Mouse (Mus musculus): ENCODE measurements around the gene Rad9b. TPM values are rescaled to one million over a fixed set of nuclear protein-coding genes. Genes with fewer than 3 reads are reported as not detected.
A peak's percentile ranks its signal among the peaks of the same experiment; 100 is the strongest.

Gene Rad9b
- polyA plus RNA-seq, 1 experiment from 2014 or later = 6.9 TPM

- peak; percentile 96 for DNase-seq (ENCODE audit: low spot score)
- ATAC-seq = peak; percentile 88
- peaks cover 25% of the 10 kb centered on the region; the same call in 1 of the 2 replicates for H3K4me1 ChIP-seq (ENCODE audit: insufficient read depth, low read depth, low read length)
- under 1% methylated on average over 76 of the region's 114 CpGs for WGBS
- no peaks in the 10 kb centered on the region for H3K9me3 ChIP-seq (ENCODE audit: low read length)
- peak within 1 kb of the TSS; percentile 97 for H3K4me3 ChIP-seq (ENCODE audit: low read depth, low read length)
- peak within 1 kb of the TSS; percentile 95 for H3K4me2 ChIP-seq (replicated peaks; ENCODE audit: low read depth, low read length)
- H3K27me3 ChIP-seq (replicated peaks; ENCODE audit: insufficient read depth, low read length) = no peaks in the 10 kb centered on the region
- H3K36me3 ChIP-seq (ENCODE audit: insufficient read depth, low read length) = no peaks in the 10 kb centered on the region
- peak within 1 kb of the TSS; percentile 82 for H3K27ac ChIP-seq (ENCODE audit: low read length)
- TF ChIP-seq EP300 (IDR thresholded peaks at IDR 0.05) = no peak
- TF ChIP-seq CTCF (IDR thresholded peaks at IDR 0.05) = no peak
- H3K9ac ChIP-seq (replicated peaks; ENCODE audit: low read depth) = peak within 1 kb of the TSS; percentile 89
Measured at GRCm38 (mm10) chr5:122284183-122285028, 69.6 kb downstream of the Rad9b start, which contains the start of gene Pptc7. Pptc7 (plus strand) TSS chr5:122284365.

- Histone ChIP-seq H3K9ac (replicated peaks; ENCODE audit: low read depth) (no peak overlapping the region), H3K36me3 (ENCODE audit: insufficient read depth, low read length) (no peaks in the 10 kb centered on the region), H3K4me2 (replicated peaks; ENCODE audit: low read depth, low read length) (peak overlapping the region; percentile 95), H3K9me3 (ENCODE audit: low read length) (no peaks in the 10 kb centered on the region), H3K27ac (ENCODE audit: low read length) (no peak overlapping the region), H3K4me1 (ENCODE audit: insufficient read depth, low read depth, low read length) (peaks cover 25% of the 10 kb centered on the region; the same call in 1 of the 2 replicates), H3K4me3 (ENCODE audit: low read depth, low read length) (peak overlapping the region; percentile 97; the same call in 1 of the 2 replicates), H3K27me3 (replicated peaks; ENCODE audit: insufficient read depth, low read length) (no peaks in the 10 kb centered on the region)
- DNase-seq (ENCODE audit: low spot score) = no peak
- no peak for TF ChIP-seq CTCF (IDR thresholded peaks at IDR 0.05)
- WGBS = 19% methylated on average over 2 of the region's 2 CpGs
- no peak for ATAC-seq
Measured at GRCm38 (mm10) chr5:122283828-122284182, 70.2 kb downstream of the Rad9b start.

- Histone ChIP-seq H3K4me3 (ENCODE audit: low read depth, low read length) (peak overlapping the region; percentile 9; the same call in 1 of the 2 replicates), H3K9ac (replicated peaks; ENCODE audit: low read depth) (no peak overlapping the region), H3K4me1 (ENCODE audit: insufficient read depth, low read depth, low read length) (peaks cover 21% of the 10 kb centered on the region; the same call in 1 of the 2 replicates), H3K27me3 (replicated peaks; ENCODE audit: insufficient read depth, low read length) (no peaks in the 10 kb centered on the region), H3K27ac (ENCODE audit: low read length) (peak overlapping the region; percentile 81), H3K9me3 (ENCODE audit: low read length) (no peaks in the 10 kb centered on the region), H3K4me2 (replicated peaks; ENCODE audit: low read depth, low read length) (peak overlapping the region; percentile 46), H3K36me3 (ENCODE audit: insufficient read depth, low read length) (no peaks in the 10 kb centered on the region)
- TF ChIP-seq EP300 (IDR thresholded peaks at IDR 0.05) = peak; percentile 14
- no peak for TF ChIP-seq CTCF (IDR thresholded peaks at IDR 0.05)
- DNase-seq (ENCODE audit: low spot score) (no peak), ATAC-seq (no peak)
- 10% methylated on average over 19 of the region's 19 CpGs for WGBS
Measured at GRCm38 (mm10) chr5:122280827-122281462, 73.1 kb downstream of the Rad9b start.

DNA sequence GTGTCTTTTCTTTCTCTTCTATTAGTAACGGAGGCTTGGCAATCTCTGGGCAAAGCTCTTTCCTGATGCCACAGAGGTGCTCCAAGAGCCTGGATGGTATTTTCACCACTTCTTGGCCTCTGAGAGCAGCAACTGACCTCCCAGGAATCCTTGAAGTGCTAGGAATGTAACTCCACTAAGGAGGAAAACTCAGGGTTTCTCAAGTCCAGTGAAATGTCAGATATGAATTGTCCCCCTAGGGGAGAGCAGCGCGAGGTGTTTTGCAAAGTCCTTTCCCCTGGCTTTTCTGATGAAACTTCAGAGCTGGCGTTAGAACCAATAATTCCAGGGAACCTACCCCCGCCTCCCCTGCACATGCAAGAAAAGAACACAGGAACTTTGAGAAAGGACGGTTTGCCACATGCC is 73.6 kb downstream of the Rad9b start:
- H3K4me1 ChIP-seq (ENCODE audit: insufficient read depth, low read depth, low read length) = peaks cover 16% of the 10 kb centered on the region; the same call in 1 of the 2 replicates
- peak overlapping the region; percentile 9; the same call in 1 of the 2 replicates for H3K4me3 ChIP-seq (ENCODE audit: low read depth, low read length)
- peak; percentile 90 for DNase-seq (ENCODE audit: low spot score)
- H3K36me3 ChIP-seq (ENCODE audit: insufficient read depth, low read length) = no peaks in the 10 kb centered on the region
- peak overlapping the region; percentile 46 for H3K4me2 ChIP-seq (replicated peaks; ENCODE audit: low read depth, low read length)
- no peaks in the 10 kb centered on the region for H3K9me3 ChIP-seq (ENCODE audit: low read length)
- peak; percentile 85 for TF ChIP-seq EP300 (IDR thresholded peaks at IDR 0.05)
- TF ChIP-seq CTCF (IDR thresholded peaks at IDR 0.05) = peak; percentile 54
- no peaks in the 10 kb centered on the region for H3K27me3 ChIP-seq (replicated peaks; ENCODE audit: insufficient read depth, low read length)
- H3K27ac ChIP-seq (ENCODE audit: low read length) = peak overlapping the region; percentile 81
- ATAC-seq = peak; percentile 61
- WGBS = 19% methylated on average over 6 of the region's 6 CpGs
- no peak overlapping the region for H3K9ac ChIP-seq (replicated peaks; ENCODE audit: low read depth)

- Histone ChIP-seq H3K9me3 (ENCODE audit: low read length) (no peaks in the 10 kb centered on the region), H3K4me1 (ENCODE audit: insufficient read depth, low read depth, low read length) (peaks cover 15% of the 10 kb centered on the region; the same call in 1 of the 2 replicates), H3K4me2 (replicated peaks; ENCODE audit: low read depth, low read length) (peak overlapping the region; percentile 46), H3K27ac (ENCODE audit: low read length) (peak overlapping the region; percentile 81), H3K27me3 (replicated peaks; ENCODE audit: insufficient read depth, low read length) (no peaks in the 10 kb centered on the region), H3K4me3 (ENCODE audit: low read depth, low read length) (no peak overlapping the region), H3K36me3 (ENCODE audit: insufficient read depth, low read length) (no peaks in the 10 kb centered on the region), H3K9ac (replicated peaks; ENCODE audit: low read depth) (no peak overlapping the region)
- ATAC-seq (peak; percentile 40), DNase-seq (ENCODE audit: low spot score) (peak; percentile 79)
- no peak for TF ChIP-seq EP300 (IDR thresholded peaks at IDR 0.05)
- no peak for TF ChIP-seq CTCF (IDR thresholded peaks at IDR 0.05)
- 49% methylated on average over 12 of the region's 12 CpGs for WGBS
Measured at GRCm38 (mm10) chr5:122279799-122280421, 74.1 kb downstream of the Rad9b start.

- H3K36me3 ChIP-seq (ENCODE audit: insufficient read depth, low read length) = no peaks in the 10 kb centered on the region
- no peaks in the 10 kb centered on the region for H3K9me3 ChIP-seq (ENCODE audit: low read length)
- peaks cover 15% of the 10 kb centered on the region; the same call in 1 of the 2 replicates for H3K4me1 ChIP-seq (ENCODE audit: insufficient read depth, low read depth, low read length)
- H3K27me3 ChIP-seq (replicated peaks; ENCODE audit: insufficient read depth, low read length) = no peaks in the 10 kb centered on the region
- 82% methylated on average over 7 of the region's 7 CpGs for WGBS
- H3K27ac ChIP-seq (ENCODE audit: low read length) = no peak overlapping the region
- H3K9ac ChIP-seq (replicated peaks; ENCODE audit: low read depth) = no peak overlapping the region
- ATAC-seq (no peak), DNase-seq (ENCODE audit: low spot score) (no peak)
- H3K4me3 ChIP-seq (ENCODE audit: low read depth, low read length) = no peak overlapping the region
- no peak overlapping the region for H3K4me2 ChIP-seq (replicated peaks; ENCODE audit: low read depth, low read length)
- TF ChIP-seq EP300 (IDR thresholded peaks at IDR 0.05) (no peak), CTCF (IDR thresholded peaks at IDR 0.05) (no peak)
Measured at GRCm38 (mm10) chr5:122278946-122279345, 75.1 kb downstream of the Rad9b start.

Measured in lung, postnatal 0 days (tissue).